Mouse (Mus musculus) ES-Bruce4 (cell line): ENCODE results near the gene Senp1.

ENCODE experiments used
- CTCF ChIP-seq: IDR thresholded peaks from one replicate; pipeline ENCODE4 v1.8.1; 2011; ENCODE audit warnings: low read depth, low read length
- EP300 ChIP-seq: IDR thresholded peaks from 2 replicates; pipeline ENCODE4 v1.6.1; 2011; ENCODE audit warnings: low read depth, low read length; ENCODE audit not compliant: insufficient read depth

DNA sequence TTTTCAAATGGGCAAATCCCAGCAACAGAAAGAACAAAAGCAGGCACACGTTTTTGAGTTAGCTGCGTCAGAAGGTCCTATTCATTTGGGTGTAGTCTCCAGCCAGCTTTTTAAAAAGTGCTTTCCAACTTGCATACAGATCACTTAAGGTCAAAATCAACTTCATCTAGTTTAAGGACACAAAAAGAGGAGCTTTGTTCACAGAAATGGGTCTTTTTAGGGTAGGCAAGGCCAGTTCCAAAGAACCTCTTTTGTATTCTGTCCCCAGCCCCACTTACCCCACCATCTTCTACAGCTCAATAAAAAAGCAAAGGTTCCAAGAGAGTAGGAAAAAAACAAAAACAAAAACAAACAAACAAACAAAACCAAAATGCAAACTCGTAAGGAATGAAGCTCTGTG lies 41.1 kb upstream of the Senp1 start:
- TF ChIP-seq CTCF (no peak), EP300 (no peak)
